Mouse (Mus musculus): ENCODE measurements around the gene Aarsd1. TPM values are rescaled to one million over a fixed set of nuclear protein-coding genes. Genes with fewer than 3 reads are reported as not detected.
A peak's percentile ranks its signal among the peaks of the same experiment; 100 is the strongest.
"Not testable (repeated sequence)": the region's sequence is repeated elsewhere in the genome, so short reads cannot be mapped to it uniquely, and the experiment has no call there.

Gene Aarsd1
- total RNA-seq, 2 experiments from 2014 or later, result 33.4 to 42.2 TPM

DNA sequence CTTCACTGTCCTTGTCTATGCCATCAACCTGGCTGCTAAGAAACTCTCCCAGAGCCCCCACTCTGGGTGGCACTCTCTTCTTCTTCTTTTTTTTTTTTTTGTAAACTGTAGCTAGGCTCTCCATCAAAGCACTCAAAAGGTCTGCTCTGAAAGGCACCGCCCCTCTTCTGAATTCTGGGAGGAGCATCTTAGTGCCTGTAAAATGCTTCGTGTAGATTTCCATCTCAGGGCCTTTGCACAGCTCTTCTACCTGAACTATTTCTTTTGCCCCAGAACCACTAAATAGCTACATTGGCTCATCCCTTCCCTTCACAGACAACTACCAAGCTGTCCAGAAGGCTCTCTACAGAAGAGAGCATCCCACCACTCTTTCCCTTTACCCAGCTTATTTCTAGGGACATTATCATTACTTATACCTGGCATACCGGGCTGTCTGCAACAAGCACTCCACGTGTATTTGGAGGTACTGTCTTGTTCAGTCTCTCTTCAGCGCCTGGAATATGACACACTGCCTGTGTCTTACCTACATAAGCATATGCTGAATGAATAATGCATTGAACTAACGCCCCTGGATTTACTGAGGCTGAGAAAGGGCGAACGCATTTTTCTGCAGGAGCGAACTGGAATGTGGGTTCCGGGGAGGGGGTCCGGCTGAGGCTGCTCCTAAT lies 848 bp downstream of the Aarsd1 start:
- intact Hi-C loops (cut with DNase I), result no loop called here

DNA sequence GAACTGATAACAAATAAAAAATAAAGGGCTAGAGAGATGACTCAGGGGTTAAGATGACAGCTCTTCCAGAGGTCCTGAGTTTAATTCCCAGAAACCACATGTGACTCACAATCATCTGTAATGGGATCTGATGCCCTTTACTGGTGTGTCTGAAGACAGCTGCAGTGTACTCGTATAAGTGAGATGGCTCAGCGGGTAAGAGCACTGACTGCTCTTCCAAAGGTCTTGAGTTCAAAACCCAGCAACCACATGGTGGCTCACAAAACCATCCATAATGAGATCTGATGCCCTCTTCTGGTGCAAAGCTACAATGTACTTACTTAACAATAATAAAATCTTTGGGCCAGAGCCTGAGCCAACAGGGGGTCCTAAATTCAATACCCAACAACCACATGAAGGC lies 2.1 kb downstream of the Aarsd1 start:
- DNase-seq (ENCODE audit: low spot score in 2 of 2), result no peak
- intact Hi-C loops (cut with DNase I), result no loop called here

More for the DNA sequence above, 848 bp downstream of the Aarsd1 start:
- DNase-seq (ENCODE audit: low spot score in 2 of 2), result no peak

DNA sequence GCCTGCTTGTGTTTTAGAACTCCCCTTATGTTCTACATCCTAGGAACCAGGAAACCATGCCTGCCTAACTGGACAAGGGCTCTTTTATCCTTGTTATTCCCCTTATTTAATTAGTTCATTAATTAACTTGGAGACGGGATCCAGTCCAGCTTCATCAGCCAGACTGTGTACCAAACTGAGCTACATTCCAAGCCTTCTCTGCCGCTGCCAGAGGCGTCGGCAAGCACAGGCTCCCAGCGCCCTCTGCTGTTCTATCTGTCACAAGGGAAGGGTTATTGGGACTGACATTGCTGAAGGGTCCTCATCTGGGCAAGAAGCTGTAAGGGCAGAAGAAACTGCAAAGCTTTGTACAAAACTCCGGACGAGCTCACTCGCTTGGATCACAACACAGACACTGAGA lies 22.3 kb downstream of the Aarsd1 start:
- intact Hi-C loops (cut with DNase I), result loop anchor here (1.0 to 10.0 kb wide), 2 partner anchors 72 to 170 kb away; partner anchors contain the start of gene Ezh1
- peak; percentile 77 to 85 for DNase-seq (ENCODE audit: low spot score in 2 of 2)

DNA sequence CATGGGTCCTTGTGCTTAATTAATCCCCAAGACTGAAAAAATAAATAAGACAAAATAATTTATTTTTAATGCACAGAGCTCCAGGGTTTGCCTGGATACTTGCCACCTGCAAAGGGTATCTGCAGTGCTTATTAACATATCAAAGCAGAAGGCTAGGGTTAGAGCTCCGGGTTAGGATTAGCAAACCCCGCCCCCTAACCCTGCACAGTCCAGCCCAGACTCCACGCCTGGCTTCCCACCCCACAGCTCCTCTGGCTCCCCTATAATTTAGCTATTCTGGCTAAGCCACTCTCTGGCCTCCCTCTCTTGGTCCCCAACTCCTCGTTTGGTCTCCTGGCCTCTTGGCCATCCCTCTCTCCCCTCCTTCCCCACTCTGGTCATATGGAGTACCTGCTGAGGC lies 35.6 kb downstream of the Aarsd1 start:
- intact Hi-C loops (cut with DNase I), result no loop called here
- DNase-seq (ENCODE audit: low spot score in 2 of 2), result no peak

DNA sequence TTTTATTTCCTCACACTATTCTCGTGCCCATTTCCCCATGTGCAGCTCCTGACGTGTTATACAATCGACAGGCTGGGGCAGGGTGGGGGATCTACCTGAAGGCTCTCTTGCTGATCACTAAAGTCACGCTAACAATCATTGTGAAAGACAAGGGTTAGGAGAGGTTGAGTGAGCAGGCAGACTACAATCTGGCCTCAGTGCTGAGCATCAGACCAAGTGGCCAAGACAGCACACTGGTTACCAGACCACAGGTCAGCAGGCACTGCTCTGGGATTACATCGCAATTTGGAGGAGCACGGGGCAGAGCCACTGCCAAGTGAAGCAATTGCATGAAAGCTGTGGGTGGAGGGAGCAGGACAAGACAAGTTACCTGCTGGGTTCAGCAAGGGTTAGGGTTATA lies 38.5 kb downstream of the Aarsd1 start:
- no peak for DNase-seq (ENCODE audit: low spot score in 2 of 2)
- intact Hi-C loops (cut with DNase I), result no loop called here

DNA sequence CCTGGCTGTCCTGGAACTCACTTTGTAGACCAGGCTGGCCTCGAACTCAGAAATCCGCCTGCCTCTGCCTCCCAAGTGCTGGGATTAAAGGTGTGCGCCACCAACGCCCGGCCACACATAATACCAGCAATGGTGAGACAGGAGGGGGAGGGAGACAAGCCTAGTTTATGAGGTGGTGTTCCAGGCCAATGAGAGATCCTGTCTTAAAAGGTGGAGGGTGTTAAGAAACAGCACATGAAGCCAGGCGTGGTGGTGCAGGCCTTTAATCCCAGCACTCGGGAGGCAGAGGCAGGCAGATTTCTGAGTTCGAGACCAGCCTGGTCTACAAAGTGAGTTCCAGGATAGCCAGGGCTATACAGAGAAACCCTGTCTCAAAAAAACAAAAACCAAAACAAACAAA lies 39.2 kb downstream of the Aarsd1 start:
- DNase-seq (ENCODE audit: low spot score in 2 of 2); intact Hi-C loops (cut with DNase I): not testable (repeated sequence)

DNA sequence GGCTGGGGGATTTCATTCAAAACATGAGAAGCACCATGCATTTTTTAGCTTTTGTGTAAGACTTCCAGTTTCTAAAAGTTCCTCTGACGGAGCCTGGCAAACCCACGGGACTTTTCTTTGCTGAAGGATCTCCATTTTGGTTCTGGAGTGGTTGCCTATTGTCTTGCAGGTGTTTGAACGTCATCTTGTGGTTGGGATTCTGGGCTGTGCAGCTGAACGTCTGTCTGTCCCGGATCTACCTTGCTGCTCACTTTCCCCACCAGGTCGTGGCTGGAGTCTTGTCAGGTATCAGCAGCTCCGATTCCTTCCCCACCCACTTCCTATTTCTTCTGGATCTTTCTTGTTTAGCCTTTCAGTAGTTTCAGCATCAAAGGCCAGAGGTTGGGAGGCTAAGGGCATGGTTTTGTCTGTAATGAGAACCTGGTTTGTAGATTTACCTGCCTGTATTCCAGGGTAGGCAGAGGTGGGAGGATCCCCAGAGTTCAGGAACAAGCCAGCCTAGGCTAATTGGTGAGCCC lies 42.9 kb downstream of the Aarsd1 start:
- intact Hi-C loops (cut with DNase I), result no loop called here
- no peak for DNase-seq (ENCODE audit: low spot score in 2 of 2)

DNA sequence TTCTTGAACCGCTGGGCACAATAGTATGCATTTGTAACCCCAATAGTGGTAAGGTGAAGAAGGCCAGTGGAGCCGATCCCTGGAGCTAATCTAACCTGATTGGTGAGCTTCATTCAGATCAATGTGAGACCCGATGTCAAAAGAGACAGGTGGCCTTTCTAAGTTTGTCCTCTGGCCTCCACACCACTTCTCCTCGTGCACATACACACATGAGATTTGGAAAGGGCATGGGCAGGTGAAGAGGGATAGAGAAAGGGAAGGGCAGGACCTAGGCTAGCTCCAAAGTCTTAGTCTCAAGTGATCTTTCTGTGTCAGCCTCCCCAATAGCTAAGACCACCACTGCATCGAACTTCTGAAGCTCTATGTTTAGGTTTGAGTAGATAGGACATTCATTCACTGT lies 47.3 kb downstream of the Aarsd1 start:
- DNase-seq (ENCODE audit: low spot score in 2 of 2), result no peak
- intact Hi-C loops (cut with DNase I), result no loop called here

DNA sequence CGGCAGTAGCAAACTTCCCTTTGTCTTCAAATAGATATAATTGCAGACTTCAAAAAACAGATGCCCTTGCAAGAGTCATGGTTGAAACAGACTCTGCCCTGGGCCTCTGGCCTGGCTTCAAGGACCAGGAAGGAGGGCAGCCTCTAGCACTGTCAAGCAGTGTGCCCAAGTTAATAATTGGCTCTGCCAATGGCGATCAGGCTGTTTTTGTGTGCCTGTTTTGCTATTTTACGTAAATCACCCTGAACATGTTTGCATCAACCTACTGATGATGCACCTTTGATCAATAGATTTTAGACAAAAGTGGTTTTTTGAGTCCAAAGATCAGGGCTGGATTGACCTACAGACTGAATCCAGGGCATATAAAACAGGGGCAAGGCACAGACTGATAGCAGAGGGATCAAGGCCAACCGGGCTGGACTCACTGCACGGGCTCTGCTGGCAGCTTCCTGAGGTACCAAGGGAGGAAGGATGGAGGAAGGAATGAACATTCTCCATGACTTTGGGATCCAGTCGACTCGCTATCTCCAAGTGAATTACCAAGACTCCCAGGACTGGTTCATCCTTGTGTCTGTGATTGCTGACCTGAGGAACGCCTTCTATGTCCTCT lies 50.0 kb downstream of the Aarsd1 start, which contains the start of gene G6pc:
TSS of gene G6pc (plus strand) at position 236 of the 610 bp plus-strand sequence.
- no peak for DNase-seq (ENCODE audit: low spot score in 2 of 2)
- intact Hi-C loops (cut with DNase I), result no loop called here

DNA sequence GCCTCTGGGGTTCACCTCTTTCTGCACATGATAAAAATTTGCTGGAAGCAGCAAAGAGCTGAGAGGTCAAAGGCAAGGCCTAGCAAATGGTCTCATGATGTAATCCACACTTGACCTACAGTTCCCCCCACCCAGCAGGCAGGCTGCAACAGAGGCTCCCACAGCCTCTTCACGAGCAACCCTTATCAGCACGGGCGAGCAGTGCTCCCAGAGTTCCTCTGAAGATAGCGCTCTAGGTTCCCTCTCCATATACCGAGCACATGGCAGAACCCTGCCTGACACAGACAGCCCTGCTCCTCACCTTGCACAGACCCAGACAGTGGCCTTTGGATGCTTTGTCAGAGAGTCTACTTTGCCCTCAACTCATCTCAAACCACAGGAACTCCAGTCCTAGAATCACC lies 52.9 kb downstream of the Aarsd1 start:
- DNase-seq (ENCODE audit: low spot score in 2 of 2), result no peak
- intact Hi-C loops (cut with DNase I), result no loop called here

DNA sequence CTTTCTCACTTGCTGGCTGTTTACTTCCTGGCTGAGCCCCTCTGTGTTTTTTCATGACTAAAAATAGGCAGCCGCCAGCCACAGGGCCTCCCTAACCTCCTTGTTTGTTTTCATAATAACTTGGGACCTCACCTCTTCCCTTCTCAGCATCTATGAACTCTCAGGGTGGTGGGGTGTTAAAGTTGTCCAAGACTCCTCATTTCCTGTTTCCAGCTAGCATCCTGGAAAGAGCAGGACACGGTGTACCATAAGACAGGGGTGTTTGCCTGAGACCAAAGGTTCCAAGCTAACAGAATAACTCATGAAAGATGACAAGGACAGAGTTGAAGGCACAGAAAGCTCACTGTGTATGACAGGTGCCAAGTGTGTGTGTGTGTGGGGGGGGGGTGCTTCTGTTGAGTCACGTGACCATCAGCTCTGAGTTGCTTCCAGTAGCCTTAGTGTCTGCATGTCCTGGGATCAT lies 56.7 kb downstream of the Aarsd1 start:
- no peak for DNase-seq (ENCODE audit: low spot score in 2 of 2)
- intact Hi-C loops (cut with DNase I), result no loop called here

DNA sequence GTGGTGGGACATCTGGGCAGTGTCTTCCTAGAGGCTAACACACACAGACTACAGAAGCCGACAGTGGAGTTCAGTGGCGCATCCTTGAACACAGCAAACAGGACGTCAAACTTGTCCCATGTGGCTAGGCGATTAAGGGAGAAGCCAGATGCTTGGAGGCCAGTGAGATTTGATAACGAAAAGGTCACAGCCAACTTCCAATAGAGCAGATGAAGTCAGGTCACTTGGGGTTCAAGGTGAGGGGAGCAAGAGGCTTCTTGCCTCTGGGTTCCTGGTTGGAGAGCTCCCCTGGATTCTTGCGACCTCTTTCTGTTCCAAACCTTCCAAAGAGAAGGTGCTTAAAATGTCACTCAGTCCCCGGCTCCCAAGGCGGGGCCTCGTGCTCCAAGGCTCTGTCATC lies 57.6 kb downstream of the Aarsd1 start:
- no peak for DNase-seq (ENCODE audit: low spot score in 2 of 2)
- intact Hi-C loops (cut with DNase I), result no loop called here

DNA sequence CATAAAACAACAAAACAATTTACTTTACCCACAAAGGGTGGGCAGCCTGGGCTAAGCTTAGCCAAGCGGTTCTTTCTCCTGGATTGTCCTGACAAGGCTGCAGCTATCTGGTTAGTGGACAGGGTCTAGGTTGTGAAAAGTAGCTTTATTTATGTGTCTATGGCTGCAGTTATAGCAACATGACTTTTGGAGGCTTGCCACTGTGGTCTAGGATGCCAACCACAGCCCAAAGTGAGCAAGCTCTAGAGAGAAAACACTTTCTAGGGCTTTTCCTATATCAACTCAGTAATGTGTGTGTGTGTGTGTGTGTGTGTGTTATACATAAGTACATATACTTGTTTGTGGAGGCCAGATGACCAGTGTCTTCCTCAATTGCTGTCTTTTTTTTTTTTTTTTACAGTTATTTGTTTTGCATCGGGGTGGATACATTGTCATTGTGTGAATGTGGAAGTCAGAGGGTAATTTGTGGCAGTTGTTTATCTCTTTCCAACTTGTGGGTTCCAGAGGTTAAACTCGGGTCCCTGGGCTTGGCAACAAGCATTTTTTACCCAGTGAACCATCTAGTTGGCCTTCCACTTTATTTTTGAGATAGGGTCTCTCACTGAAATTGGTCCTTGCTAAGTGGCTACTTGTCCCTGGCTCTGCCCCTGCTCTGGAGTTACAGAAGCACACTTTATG lies 59.8 kb downstream of the Aarsd1 start:
- intact Hi-C loops (cut with DNase I), result no loop called here
- DNase-seq (ENCODE audit: low spot score in 2 of 2), result no peak

Small RNA genes lying within 50 kb of the gene (microRNA-seq; reads per million reads assigned to microRNA genes)
- gene Mir6929, result 0 to 1.8 reads per million in 2 experiments

Other genes with a start within 250 kb of the Aarsd1 start
- 100 to 1,000 TPM; 124 to 128 TPM for gene Cntnap1, start 247.1 kb downstream of the Aarsd1 start, total RNA-seq (2021)
- gene Plekhh3, start 246.3 kb downstream of the Aarsd1 start, total RNA-seq (2021), result 10 to 100 TPM in 1 of 2 experiments, 1 to 10 TPM in 1; 7.7 to 10.2 TPM
- under 1 TPM; 0.19 to 0.26 TPM for gene Ccr10, start 242.2 kb downstream of the Aarsd1 start, total RNA-seq (2021)
- 10 to 100 TPM; 32.4 TPM for gene Ezh1, start 191.2 kb downstream of the Aarsd1 start, total RNA-seq (2021)
- 10 to 100 TPM; 40.4 to 44.7 TPM for gene Ramp2, start 171.6 kb downstream of the Aarsd1 start, total RNA-seq (2021)
- 10 to 100 TPM; 74.6 to 86.7 TPM for gene Vps25, start 163.9 kb downstream of the Aarsd1 start, total RNA-seq (2021)
- gene Wnk4, start 157.0 kb downstream of the Aarsd1 start, total RNA-seq (2021), result 1 to 10 TPM; 4.7 to 5.7 TPM
- gene Cntd1, start 138.6 kb downstream of the Aarsd1 start, total RNA-seq (2021), result under 1 TPM; 0.27 to 0.59 TPM
- gene Coa3, start 138.5 kb downstream of the Aarsd1 start, total RNA-seq (2021), result 100 to 1,000 TPM in 1 of 2 experiments, 10 to 100 TPM in 1; 97.6 to 101 TPM
- 100 to 1,000 TPM; 198 to 207 TPM for gene Becn1, start 115.3 kb downstream of the Aarsd1 start, total RNA-seq (2021)
- gene Psme3, start 101.4 kb downstream of the Aarsd1 start, total RNA-seq (2021), result 100 to 1,000 TPM in 1 of 2 experiments, 10 to 100 TPM in 1; 99.8 to 111 TPM
- gene Aoc2, start 92.6 kb downstream of the Aarsd1 start, total RNA-seq (2021), result 1 to 10 TPM; 3.4 to 5.4 TPM
- 1 to 10 TPM; 1.8 to 2.9 TPM for gene Aoc3, start 87.0 kb downstream of the Aarsd1 start, total RNA-seq (2021)
- not detected for gene G6pc, start 50.1 kb downstream of the Aarsd1 start, total RNA-seq (2021)
- 1 to 10 TPM; 4.5 to 9.7 TPM for gene Gm27029, start 7.2 kb upstream of the Aarsd1 start, total RNA-seq (2021)
- 10 to 100 TPM; 31.1 to 32.6 TPM for gene Rundc1, start 7.5 kb upstream of the Aarsd1 start, total RNA-seq (2021)
- gene Ptges3l, start 7.7 kb upstream of the Aarsd1 start, total RNA-seq (2021), result 1 to 10 TPM; 2.8 to 5.7 TPM
- gene Rpl27, start 24.7 kb upstream of the Aarsd1 start, total RNA-seq (2021), result 10 to 100 TPM; 41.0 to 43.6 TPM
- 1 to 10 TPM in 1 of 2 experiments, under 1 TPM in 1; 0.97 to 2.6 TPM for gene Ifi35, start 30.8 kb upstream of the Aarsd1 start, total RNA-seq (2021)
- 100 to 1,000 TPM; 148 to 154 TPM for gene Rnd2, start 47.4 kb upstream of the Aarsd1 start, total RNA-seq (2021)
- 10 to 100 TPM; 36.4 to 44.8 TPM for gene Vat1, start 48.6 kb upstream of the Aarsd1 start, total RNA-seq (2021)
- 1 to 10 TPM; 1.4 to 2.0 TPM for gene Brca1, start 134.3 kb upstream of the Aarsd1 start, total RNA-seq (2021)
- gene Nbr1, start 134.5 kb upstream of the Aarsd1 start, total RNA-seq (2021), result 100 to 1,000 TPM; 115 to 116 TPM
- 1 to 10 TPM; 1.3 to 2.0 TPM for gene Tmem106a, start 164.6 kb upstream of the Aarsd1 start, total RNA-seq (2021)
- not detected for gene Gm11634, start 181.6 kb upstream of the Aarsd1 start, total RNA-seq (2021)
- 1 to 10 TPM; 4.3 to 4.9 TPM for gene Rdm1, start 209.6 kb upstream of the Aarsd1 start, total RNA-seq (2021)
- 10 to 100 TPM; 23.2 to 39.8 TPM for gene Arl4d, start 247.9 kb upstream of the Aarsd1 start, total RNA-seq (2021)